Mouse (Mus musculus): ENCODE measurements around the gene Bsg. TPM values are rescaled to one million over a fixed set of nuclear protein-coding genes. Genes with fewer than 3 reads are reported as not detected.

Bsg gene
- polyA plus RNA-seq, 1 experiment from 2014 or later: 1,158 TPM

DNA sequence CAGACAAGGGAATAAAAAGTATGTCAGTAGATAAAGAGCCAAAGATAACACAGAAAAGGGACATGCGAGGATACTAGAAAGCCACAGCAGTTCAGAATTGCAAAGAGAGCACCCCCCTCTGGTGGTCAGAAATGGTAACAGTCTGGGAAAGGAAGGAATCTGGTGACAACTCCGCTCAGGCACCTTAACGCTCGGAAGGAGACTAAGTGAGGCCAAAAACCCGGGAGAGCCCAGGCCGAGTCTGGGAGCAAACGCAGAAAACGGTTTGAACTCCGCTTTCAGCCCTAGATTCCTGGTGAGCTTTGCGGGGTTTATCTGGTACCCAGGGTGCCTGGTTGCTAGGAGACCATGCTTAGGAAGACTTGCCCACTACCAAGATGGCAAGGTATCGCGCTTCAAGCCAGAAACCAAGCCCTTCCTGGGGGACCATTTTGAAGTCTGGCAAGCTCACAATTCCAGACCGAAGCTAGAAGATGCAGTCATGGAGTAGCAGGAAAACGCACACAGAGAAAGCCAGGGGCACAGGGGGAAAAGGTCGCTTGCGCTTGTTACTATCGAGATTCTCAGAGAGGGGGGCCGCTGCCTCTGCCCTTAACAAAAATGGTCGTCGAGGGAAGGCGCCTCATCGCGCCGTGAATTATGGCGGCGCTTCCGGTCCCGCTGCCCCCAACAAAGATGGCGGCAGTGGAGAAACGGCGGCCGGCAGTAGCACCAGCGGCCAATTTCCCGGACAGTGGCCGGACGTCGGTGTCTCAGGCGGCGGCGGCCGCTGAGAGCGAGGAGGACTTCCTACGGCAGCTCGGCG lies 35.3 kb upstream of the Bsg start, which contains the start of gene Tpgs1:
TSS of gene Tpgs1 (plus strand) at position 599 of the 805 bp plus-strand sequence.
- Histone ChIP-seq H3K4me3 (ENCODE audit: low read length) (peak within 1 kb of the TSS; percentile 93), H3K9me3 (ENCODE audit: control insufficient read depth, low read length) (no peaks in the 10 kb centered on the region), H3K27me3 (replicated peaks; ENCODE audit: control insufficient read depth, insufficient read depth, low read length) (no peaks in the 10 kb centered on the region), H3K36me3 (ENCODE audit: control insufficient read depth, insufficient read depth, low read length) (no peaks in the 10 kb centered on the region), H3K9ac (ENCODE audit: low read depth, low read length) (peak within 1 kb of the TSS; percentile 90), H3K4me2 (ENCODE audit: low read depth, low read length) (peak within 1 kb of the TSS; percentile 91), H3K4me1 (ENCODE audit: control insufficient read depth, insufficient read depth, low read length) (peaks cover 12% of the 10 kb centered on the region), H3K27ac (ENCODE audit: low read length) (peak within 1 kb of the TSS; percentile 92)
- ATAC-seq: peak; percentile 81
- WGBS: under 1% methylated on average over 45 of the region's 45 CpGs

DNA sequence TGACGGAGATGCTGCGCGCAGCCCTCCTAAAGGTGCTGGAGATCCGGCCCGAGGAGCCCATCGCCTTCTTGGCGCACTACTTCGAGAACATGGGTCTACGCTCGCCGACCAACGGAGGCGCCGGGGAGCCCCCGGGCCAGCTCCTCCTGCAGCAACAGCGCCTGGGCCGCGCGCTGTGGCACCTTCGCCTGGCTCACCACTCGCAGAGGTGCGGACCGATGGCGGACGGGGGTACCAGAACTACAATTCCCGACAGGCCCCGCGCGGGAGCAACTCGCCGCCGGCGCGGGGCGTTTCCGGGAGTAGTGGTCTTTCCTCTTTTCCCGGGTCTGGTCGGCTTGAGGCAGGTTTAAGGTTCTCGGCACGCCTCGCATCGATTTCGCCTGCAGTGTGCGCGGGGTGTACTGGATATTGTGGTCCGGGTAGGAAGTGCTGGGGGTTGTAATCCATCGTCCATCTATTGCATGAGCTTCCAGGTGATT lies 34.7 kb upstream of the Bsg start:
- Histone ChIP-seq H3K27ac (ENCODE audit: low read length) (peak overlapping the region; percentile 92), H3K4me1 (ENCODE audit: control insufficient read depth, insufficient read depth, low read length) (peaks cover 12% of the 10 kb centered on the region), H3K27me3 (replicated peaks; ENCODE audit: control insufficient read depth, insufficient read depth, low read length) (no peaks in the 10 kb centered on the region), H3K4me2 (ENCODE audit: low read depth, low read length) (peak overlapping the region; percentile 91), H3K4me3 (ENCODE audit: low read length) (peak overlapping the region; percentile 93), H3K9ac (ENCODE audit: low read depth, low read length) (peak overlapping the region; percentile 90), H3K36me3 (ENCODE audit: control insufficient read depth, insufficient read depth, low read length) (no peaks in the 10 kb centered on the region), H3K9me3 (ENCODE audit: control insufficient read depth, low read length) (no peaks in the 10 kb centered on the region)
- 0% methylated on average over 47 of the region's 47 CpGs for WGBS
- ATAC-seq: peak; percentile 68

DNA sequence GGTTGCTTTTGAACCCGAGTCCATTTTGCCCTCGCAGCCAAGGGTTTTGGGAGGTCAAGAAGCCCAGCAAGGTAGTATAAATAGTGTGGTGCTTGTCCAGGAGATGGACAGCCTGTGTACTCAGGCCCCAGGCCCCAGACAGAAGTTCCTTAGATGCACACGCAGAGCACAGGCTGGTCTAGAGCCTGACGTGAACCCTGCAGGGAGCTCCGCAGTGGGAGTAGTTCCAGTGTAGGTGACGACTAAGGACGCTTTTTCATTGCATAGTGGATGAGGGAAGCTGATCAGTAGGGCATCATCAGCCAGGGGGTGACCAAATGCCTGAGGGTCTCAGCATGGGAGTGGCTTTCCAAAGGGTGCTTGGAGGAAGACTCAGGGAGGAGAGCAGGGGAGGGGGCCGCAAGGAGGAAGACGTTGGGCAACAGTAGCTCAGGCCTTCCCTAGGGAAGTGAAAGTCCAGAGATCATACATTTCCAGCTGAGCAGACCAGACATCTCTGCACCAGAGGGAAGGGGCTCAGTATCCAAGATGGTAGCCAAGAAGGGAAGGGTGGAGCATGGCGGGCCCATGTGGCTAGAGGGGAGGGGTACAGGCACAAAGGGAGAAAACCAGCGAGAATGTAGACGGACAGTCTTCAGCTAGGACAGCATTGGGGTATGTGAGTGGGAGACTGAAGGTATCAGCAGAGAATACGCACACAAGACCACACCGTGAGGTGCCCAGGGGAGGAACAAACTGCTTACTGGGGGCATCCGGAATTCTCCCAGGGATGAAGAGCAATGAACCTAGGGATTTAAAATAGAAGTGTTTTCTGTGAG lies 34.0 kb upstream of the Bsg start:
- peak overlapping the region; percentile 92 for H3K27ac ChIP-seq (ENCODE audit: low read length)
- 31% methylated on average over 15 of the region's 15 CpGs for WGBS

DNA sequence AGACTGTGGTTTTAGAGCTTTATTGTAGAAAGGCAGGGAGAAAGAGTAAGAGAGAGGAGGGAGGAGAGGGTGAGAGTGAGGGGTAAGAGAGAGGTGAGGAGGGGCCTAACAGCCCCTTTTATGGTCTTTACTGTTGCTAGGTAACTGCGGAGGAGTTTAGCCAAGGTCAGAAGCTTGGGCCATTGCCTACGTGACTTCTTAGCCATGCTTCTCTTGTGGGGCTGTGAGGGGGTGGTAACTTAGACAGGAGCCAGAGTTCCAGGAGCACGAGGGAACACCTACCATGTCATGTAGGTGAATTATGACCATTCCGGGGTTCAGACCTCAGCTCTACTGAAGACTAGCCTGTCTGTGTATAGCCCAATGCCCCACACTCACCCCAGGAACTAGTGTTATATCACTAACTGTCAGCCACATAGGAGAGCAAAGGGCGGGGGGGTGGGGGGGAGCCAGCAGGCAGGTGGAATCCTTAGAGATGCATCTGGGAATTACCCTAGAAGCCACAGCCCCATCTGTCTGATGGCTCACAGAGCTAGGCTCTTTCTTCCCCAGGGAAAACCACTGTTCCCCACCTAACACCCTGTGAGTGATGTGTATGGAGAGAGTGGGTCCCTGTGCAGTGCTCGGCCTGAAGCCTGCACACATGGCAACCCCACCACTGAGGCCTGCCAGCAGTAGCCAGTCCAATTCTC lies 32.7 kb upstream of the Bsg start:
- ATAC-seq: no peak
- Histone ChIP-seq H3K27me3 (replicated peaks; ENCODE audit: control insufficient read depth, insufficient read depth, low read length) (no peaks in the 10 kb centered on the region), H3K9ac (ENCODE audit: low read depth, low read length) (no peak overlapping the region; the same call in 1 of the 2 replicates), H3K9me3 (ENCODE audit: control insufficient read depth, low read length) (no peaks in the 10 kb centered on the region), H3K4me2 (ENCODE audit: low read depth, low read length) (peak overlapping the region; percentile 91; the same call in 1 of the 2 replicates), H3K4me3 (ENCODE audit: low read length) (no peak overlapping the region), H3K36me3 (ENCODE audit: control insufficient read depth, insufficient read depth, low read length) (no peaks in the 10 kb centered on the region), H3K27ac (ENCODE audit: low read length) (no peak overlapping the region), H3K4me1 (ENCODE audit: control insufficient read depth, insufficient read depth, low read length) (peaks cover 12% of the 10 kb centered on the region)
- 45% methylated on average over 6 of the region's 6 CpGs for WGBS

More for the DNA sequence above, 34.0 kb upstream of the Bsg start:
- Histone ChIP-seq H3K9ac (ENCODE audit: low read depth, low read length) (peak overlapping the region; percentile 90), H3K27me3 (replicated peaks; ENCODE audit: control insufficient read depth, insufficient read depth, low read length) (no peaks in the 10 kb centered on the region), H3K4me2 (ENCODE audit: low read depth, low read length) (peak overlapping the region; percentile 91), H3K36me3 (ENCODE audit: control insufficient read depth, insufficient read depth, low read length) (no peaks in the 10 kb centered on the region), H3K9me3 (ENCODE audit: control insufficient read depth, low read length) (no peaks in the 10 kb centered on the region), H3K4me3 (ENCODE audit: low read length) (peak overlapping the region; percentile 93), H3K4me1 (ENCODE audit: control insufficient read depth, insufficient read depth, low read length) (peaks cover 12% of the 10 kb centered on the region)
- ATAC-seq: peak; percentile 35

DNA sequence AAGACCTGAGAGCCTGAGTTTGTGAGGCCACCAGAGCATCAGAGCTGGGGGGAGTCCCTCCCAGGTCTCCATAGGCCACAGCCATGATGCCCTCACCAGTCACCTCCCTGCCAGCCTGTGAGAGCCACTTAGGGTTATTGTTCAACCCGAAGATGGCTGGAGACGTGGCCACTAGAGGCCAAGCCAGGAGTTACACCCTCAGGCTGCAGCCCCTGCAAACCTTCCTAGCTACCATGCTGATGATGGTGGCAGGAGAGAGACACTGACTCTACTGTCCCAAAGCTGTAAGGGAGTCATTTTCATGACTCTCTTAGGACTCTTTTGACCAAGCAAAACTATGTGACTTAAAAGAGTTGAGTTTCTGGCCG lies 32.2 kb upstream of the Bsg start:
- no peaks in the 10 kb centered on the region for H3K27me3 ChIP-seq (replicated peaks; ENCODE audit: control insufficient read depth, insufficient read depth, low read length)
- H3K4me2 ChIP-seq (ENCODE audit: low read depth, low read length): no peak overlapping the region
- no peak overlapping the region for H3K27ac ChIP-seq (ENCODE audit: low read length)
- 52% methylated on average over 3 of the region's 3 CpGs for WGBS
- peaks cover 12% of the 10 kb centered on the region for H3K4me1 ChIP-seq (ENCODE audit: control insufficient read depth, insufficient read depth, low read length)
- no peak overlapping the region for H3K4me3 ChIP-seq (ENCODE audit: low read length)
- no peaks in the 10 kb centered on the region for H3K36me3 ChIP-seq (ENCODE audit: control insufficient read depth, insufficient read depth, low read length)
- no peaks in the 10 kb centered on the region for H3K9me3 ChIP-seq (ENCODE audit: control insufficient read depth, low read length)
- no peak for ATAC-seq
- no peak overlapping the region for H3K9ac ChIP-seq (ENCODE audit: low read depth, low read length)

GRCm38 (mm10) chr10:79673054-79673453 lies 31.2 kb upstream of the Bsg start:
- no peak overlapping the region for H3K9ac ChIP-seq (ENCODE audit: low read depth, low read length)
- H3K36me3 ChIP-seq (ENCODE audit: control insufficient read depth, insufficient read depth, low read length): no peaks in the 10 kb centered on the region
- H3K9me3 ChIP-seq (ENCODE audit: control insufficient read depth, low read length): no peaks in the 10 kb centered on the region
- H3K4me2 ChIP-seq (ENCODE audit: low read depth, low read length): no peak overlapping the region
- H3K27me3 ChIP-seq (replicated peaks; ENCODE audit: control insufficient read depth, insufficient read depth, low read length): no peaks in the 10 kb centered on the region
- H3K4me3 ChIP-seq (ENCODE audit: low read length): no peak overlapping the region
- no peak overlapping the region for H3K27ac ChIP-seq (ENCODE audit: low read length)
- WGBS: 88% methylated on average over 3 of the region's 3 CpGs
- H3K4me1 ChIP-seq (ENCODE audit: control insufficient read depth, insufficient read depth, low read length): peaks cover 12% of the 10 kb centered on the region
- ATAC-seq: no peak

DNA sequence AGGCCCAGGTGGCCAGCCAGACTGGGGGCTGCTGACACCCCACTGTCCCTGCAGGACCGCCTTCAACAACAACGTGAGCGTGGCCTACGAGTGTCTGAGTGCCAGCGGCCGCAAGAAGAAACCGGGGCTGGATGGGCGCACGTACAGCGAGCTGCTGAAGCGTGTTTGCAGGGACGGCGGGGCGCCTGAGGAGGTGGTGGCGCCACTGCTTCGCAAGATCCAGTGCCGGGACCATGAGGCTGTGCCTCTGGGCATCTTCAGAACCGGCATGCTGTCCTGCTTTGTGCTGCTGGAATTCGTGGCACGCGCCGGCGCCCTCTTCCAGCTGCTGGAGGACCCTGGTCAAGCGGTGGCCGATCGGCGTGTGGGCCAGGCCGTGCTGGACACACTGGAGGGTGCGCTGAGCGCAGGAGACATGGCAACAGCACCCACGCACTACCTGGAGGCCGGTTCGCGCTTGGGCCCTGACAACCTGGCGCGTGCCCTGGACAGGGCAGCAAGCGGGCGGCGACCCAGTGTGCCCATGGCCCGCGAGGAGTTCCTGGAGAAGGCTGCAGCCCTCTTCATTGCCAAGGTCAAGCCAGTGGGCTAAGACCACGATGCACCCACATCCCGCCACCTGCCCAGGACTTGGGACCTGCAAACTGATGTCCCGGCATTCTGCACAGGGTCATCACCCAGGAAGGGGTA lies 28.8 kb upstream of the Bsg start:
- peaks cover 8% of the 10 kb centered on the region for H3K4me1 ChIP-seq (ENCODE audit: control insufficient read depth, insufficient read depth, low read length)
- no peaks in the 10 kb centered on the region for H3K36me3 ChIP-seq (ENCODE audit: control insufficient read depth, insufficient read depth, low read length)
- WGBS: 59% methylated on average over 44 of the region's 44 CpGs
- no peak overlapping the region for H3K4me3 ChIP-seq (ENCODE audit: low read length)
- H3K27me3 ChIP-seq (replicated peaks; ENCODE audit: control insufficient read depth, insufficient read depth, low read length): no peaks in the 10 kb centered on the region
- no peaks in the 10 kb centered on the region for H3K9me3 ChIP-seq (ENCODE audit: control insufficient read depth, low read length)
- no peak overlapping the region for H3K4me2 ChIP-seq (ENCODE audit: low read depth, low read length)
- no peak overlapping the region for H3K27ac ChIP-seq (ENCODE audit: low read length)
- no peak for ATAC-seq
- H3K9ac ChIP-seq (ENCODE audit: low read depth, low read length): no peak overlapping the region

DNA sequence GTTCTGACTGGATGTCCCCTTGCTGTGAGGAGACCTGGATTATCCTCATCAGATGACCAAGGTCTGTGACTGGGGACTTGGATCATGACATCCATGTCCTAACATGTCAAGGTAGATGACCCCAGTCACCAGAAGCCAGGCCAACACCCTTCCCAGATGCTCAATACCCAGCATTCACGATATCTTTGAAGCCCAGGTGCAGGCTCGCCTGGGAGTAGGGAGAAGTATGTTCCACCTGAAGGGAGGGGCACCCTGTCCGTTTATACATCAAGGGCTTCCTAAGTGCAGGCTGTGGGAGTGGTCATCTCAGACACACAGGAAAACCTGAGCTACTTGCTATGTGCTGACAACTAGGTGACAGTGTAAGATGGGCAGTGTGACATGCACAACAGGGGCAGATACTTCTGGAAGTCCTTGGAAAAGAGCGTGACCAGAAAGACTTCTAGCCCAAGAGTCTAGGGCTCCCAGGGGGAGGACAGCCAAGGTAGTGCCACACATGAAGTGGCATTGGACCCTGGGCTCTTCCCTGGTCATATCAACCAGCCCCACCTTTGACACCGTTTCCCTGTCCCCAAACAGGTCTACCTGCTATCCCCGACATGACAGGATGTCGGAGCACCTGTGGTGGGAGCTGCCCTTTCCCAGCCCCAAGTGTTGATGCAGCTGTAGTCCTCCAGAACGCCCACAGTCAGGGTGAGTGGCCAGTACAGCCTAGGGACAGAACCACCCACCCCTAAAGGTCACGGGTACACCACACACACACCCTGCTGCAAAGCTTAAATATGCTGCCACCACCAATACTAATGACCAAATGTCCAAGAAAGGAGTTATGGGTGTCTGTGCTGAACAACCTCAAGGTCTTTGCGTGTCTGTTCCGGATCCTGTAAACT lies 23.4 kb upstream of the Bsg start:
- Histone ChIP-seq H3K4me2 (ENCODE audit: low read depth, low read length) (peak overlapping the region; percentile 67), H3K4me1 (ENCODE audit: control insufficient read depth, insufficient read depth, low read length) (peaks cover 24% of the 10 kb centered on the region), H3K27ac (ENCODE audit: low read length) (peak overlapping the region; percentile 75), H3K9ac (ENCODE audit: low read depth, low read length) (peak overlapping the region; percentile 64), H3K36me3 (ENCODE audit: control insufficient read depth, insufficient read depth, low read length) (peaks cover 12% of the 10 kb centered on the region; the same call in 1 of the 2 replicates), H3K9me3 (ENCODE audit: control insufficient read depth, low read length) (no peaks in the 10 kb centered on the region), H3K4me3 (ENCODE audit: low read length) (peak overlapping the region; percentile 88), H3K27me3 (replicated peaks; ENCODE audit: control insufficient read depth, insufficient read depth, low read length) (no peaks in the 10 kb centered on the region)
- WGBS: 27% methylated on average over 11 of the region's 11 CpGs
- peak; percentile 36 for ATAC-seq
